Mouse (Mus musculus): Measurements from ENCODE around the gene Sprr2d. TPM values are rescaled to one million over a fixed set of nuclear protein-coding genes. Genes with fewer than 3 reads are reported as not detected.

Gene Sprr2d
- not detected in 2 replicates for polyA plus RNA-seq (2012; ENCODE audit: insufficient read depth, insufficient read length, missing spikeins)

DNA sequence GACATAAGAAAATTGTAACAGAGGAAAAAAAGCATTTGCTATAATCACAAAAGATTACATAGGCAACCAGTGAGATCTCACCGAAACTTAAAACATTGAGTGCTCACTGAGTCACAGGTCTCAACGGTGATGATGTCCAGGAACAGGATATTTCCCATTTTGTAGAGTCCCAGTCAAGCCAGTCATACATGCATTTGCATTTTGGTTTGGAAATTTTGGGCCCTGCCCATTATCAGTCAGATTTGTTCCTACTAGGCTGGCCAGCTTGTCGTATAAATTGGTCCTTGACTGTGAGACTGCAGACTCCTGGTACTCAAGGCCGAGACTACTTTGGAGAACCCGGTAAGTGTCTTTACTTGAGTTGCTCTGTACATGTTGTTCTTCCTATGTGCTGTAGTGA is at the start of gene Sprr2d:
TSS of gene Sprr2d (plus strand) at position 301 of the 400 bp plus-strand sequence.
- Histone ChIP-seq H3K4me3 (ENCODE audit: insufficient read depth, low read depth, low read length) (no peak within 1 kb of the TSS), H3K4me1 (ENCODE audit: control insufficient read depth, insufficient read depth, insufficient read length, low read length) (no peaks in the 10 kb centered on the region), H3K27ac (replicated peaks; ENCODE audit: low read depth, low read length) (no peak within 1 kb of the TSS)

GRCm38 (mm10) chr3:92307406-92307805 is 31.5 kb upstream of the Sprr2d start:
- Histone ChIP-seq H3K4me1 (ENCODE audit: control insufficient read depth, insufficient read depth, insufficient read length, low read length) (no peaks in the 10 kb centered on the region), H3K4me3 (ENCODE audit: insufficient read depth, low read depth, low read length) (no peak overlapping the region), H3K27ac (replicated peaks; ENCODE audit: low read depth, low read length) (no peak overlapping the region)

DNA sequence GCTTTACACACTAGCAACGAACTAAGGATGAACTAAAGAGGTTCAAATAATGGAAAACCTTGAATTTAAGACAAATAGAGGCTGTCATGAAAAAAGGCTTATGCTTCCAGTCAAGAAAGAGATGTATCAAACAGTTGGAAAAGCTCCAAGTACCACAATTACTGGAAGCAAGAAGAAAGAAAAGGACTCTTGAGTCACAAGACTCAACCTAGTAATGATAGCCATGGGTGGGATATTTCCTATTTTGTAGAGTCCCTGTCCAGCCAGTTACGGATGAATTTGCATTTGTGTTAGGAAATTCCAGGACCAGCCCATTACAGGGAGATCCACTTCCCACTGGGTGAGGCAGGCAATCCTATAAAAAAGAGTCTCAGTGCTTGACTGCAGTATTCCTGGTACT is 22.6 kb upstream of the Sprr2d start, which contains the start of gene Sprr2b:
TSS of gene Sprr2b (plus strand) at position 301 of the 400 bp plus-strand sequence.
- H3K4me3 ChIP-seq (ENCODE audit: insufficient read depth, low read depth, low read length) = no peak within 1 kb of the TSS
- no peaks in the 10 kb centered on the region for H3K4me1 ChIP-seq (ENCODE audit: control insufficient read depth, insufficient read depth, insufficient read length, low read length)
- H3K27ac ChIP-seq (replicated peaks; ENCODE audit: low read depth, low read length) = no peak within 1 kb of the TSS

DNA sequence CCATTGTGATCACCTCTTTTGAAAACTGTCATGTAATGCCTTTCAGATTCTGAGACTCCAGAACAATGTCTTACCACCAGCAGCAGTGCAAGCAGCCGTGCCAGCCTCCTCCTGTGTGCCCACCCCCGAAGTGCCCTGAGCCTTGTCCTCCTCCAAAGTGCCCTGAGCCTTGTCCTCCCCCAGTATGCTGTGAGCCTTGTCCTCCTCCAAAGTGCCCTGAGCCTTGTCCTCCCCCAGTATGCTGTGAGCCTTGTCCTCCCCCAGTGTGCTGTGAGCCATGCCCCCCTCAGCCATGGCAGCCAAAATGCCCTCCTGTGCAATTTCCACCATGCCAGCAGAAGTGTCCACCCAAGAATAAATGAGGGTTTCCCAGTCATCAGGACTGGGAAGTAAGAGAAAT is 21.6 kb upstream of the Sprr2d start:
- no peak overlapping the region for H3K4me3 ChIP-seq (ENCODE audit: insufficient read depth, low read depth, low read length)
- H3K4me1 ChIP-seq (ENCODE audit: control insufficient read depth, insufficient read depth, insufficient read length, low read length) = no peaks in the 10 kb centered on the region

GRCm38 (mm10) chr3:92336278-92336677 is 2.7 kb upstream of the Sprr2d start:
- Histone ChIP-seq H3K4me1 (ENCODE audit: control insufficient read depth, insufficient read depth, insufficient read length, low read length) (no peaks in the 10 kb centered on the region), H3K27ac (replicated peaks; ENCODE audit: low read depth, low read length) (no peak overlapping the region), H3K4me3 (ENCODE audit: insufficient read depth, low read depth, low read length) (no peak overlapping the region)

More for the DNA sequence above, 21.6 kb upstream of the Sprr2d start:
- H3K27ac ChIP-seq (replicated peaks; ENCODE audit: low read depth, low read length) = no peak overlapping the region

- Histone ChIP-seq H3K4me1 (ENCODE audit: control insufficient read depth, insufficient read depth, insufficient read length, low read length) (no peaks in the 10 kb centered on the region), H3K4me3 (ENCODE audit: insufficient read depth, low read depth, low read length) (no peak within 1 kb of the TSS), H3K27ac (replicated peaks; ENCODE audit: low read depth, low read length) (no peak within 1 kb of the TSS)
Measured at GRCm38 (mm10) chr3:92351843-92352242, 12.9 kb downstream of the Sprr2d start, which contains the start of gene Sprr2e. TSS of gene Sprr2e (plus strand) at chr3:92352143.

DNA sequence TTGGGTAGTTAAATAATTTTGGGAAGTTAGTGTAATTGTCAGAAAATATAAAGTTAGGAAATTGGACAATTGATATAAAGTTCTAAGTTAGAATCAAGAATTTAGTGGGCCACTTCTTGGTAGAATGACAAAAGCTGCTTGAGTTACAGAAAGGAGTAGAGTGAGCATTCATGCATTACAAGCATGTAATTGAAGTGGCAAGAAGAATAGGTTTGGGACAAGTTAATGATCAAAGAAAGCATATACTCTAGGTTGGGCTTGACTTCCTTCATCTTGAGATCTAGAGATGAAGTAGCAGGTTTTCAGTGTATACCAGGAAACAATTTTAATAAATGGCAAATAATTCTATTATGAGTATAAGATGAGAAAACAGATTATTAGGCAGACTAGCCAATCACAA is 22.7 kb downstream of the Sprr2d start:
- Histone ChIP-seq H3K27ac (replicated peaks; ENCODE audit: low read depth, low read length) (no peak overlapping the region), H3K4me1 (ENCODE audit: control insufficient read depth, insufficient read depth, insufficient read length, low read length) (no peaks in the 10 kb centered on the region), H3K4me3 (ENCODE audit: insufficient read depth, low read depth, low read length) (no peak overlapping the region)

GRCm38 (mm10) chr3:92364887-92365286 is 25.9 kb downstream of the Sprr2d start, which contains the start of gene Sprr2f:
TSS of gene Sprr2f (plus strand) at chr3:92365187.
- Histone ChIP-seq H3K4me1 (ENCODE audit: control insufficient read depth, insufficient read depth, insufficient read length, low read length) (no peaks in the 10 kb centered on the region), H3K27ac (replicated peaks; ENCODE audit: low read depth, low read length) (no peak within 1 kb of the TSS), H3K4me3 (ENCODE audit: insufficient read depth, low read depth, low read length) (no peak within 1 kb of the TSS)

GRCm38 (mm10) chr3:92373613-92374012 is 34.7 kb downstream of the Sprr2d start:
- H3K27ac ChIP-seq (replicated peaks; ENCODE audit: low read depth, low read length) = no peak overlapping the region
- no peak overlapping the region for H3K4me3 ChIP-seq (ENCODE audit: insufficient read depth, low read depth, low read length)
- H3K4me1 ChIP-seq (ENCODE audit: control insufficient read depth, insufficient read depth, insufficient read length, low read length) = no peaks in the 10 kb centered on the region

GRCm38 (mm10) chr3:92385385-92385784 is 46.4 kb downstream of the Sprr2d start, which contains the start of gene Sprr2h:
TSS of gene Sprr2h (plus strand) at chr3:92385685.
- Histone ChIP-seq H3K27ac (replicated peaks; ENCODE audit: low read depth, low read length) (no peak within 1 kb of the TSS), H3K4me1 (ENCODE audit: control insufficient read depth, insufficient read depth, insufficient read length, low read length) (no peaks in the 10 kb centered on the region), H3K4me3 (ENCODE audit: insufficient read depth, low read depth, low read length) (no peak within 1 kb of the TSS)

Other genes with a start within 250 kb of the Sprr2d start
- not detected in 2 replicates for gene Prr9, start 215.2 kb upstream of the Sprr2d start, polyA plus RNA-seq (2012; ENCODE audit: insufficient read depth, insufficient read length, missing spikeins)
- gene Lelp1, start 196.4 kb upstream of the Sprr2d start, polyA plus RNA-seq (2012; ENCODE audit: insufficient read depth, insufficient read length, missing spikeins) = not detected in 2 replicates
- not detected in 2 replicates for gene Sprr2a1, start 123.3 kb upstream of the Sprr2d start, polyA plus RNA-seq (2012; ENCODE audit: insufficient read depth, insufficient read length, missing spikeins)
- not detected in 2 replicates for gene Sprr2a2, start 123.2 kb upstream of the Sprr2d start, polyA plus RNA-seq (2012; ENCODE audit: insufficient read depth, insufficient read length, missing spikeins)
- gene Sprr2a3, start 53.7 kb upstream of the Sprr2d start, polyA plus RNA-seq (2012; ENCODE audit: insufficient read depth, insufficient read length, missing spikeins) = not detected in 2 replicates
- not detected in 2 replicates for gene Sprr2b, start 22.5 kb upstream of the Sprr2d start, polyA plus RNA-seq (2012; ENCODE audit: insufficient read depth, insufficient read length, missing spikeins)
- not detected in 2 replicates for gene Sprr2e, start 13.0 kb downstream of the Sprr2d start, polyA plus RNA-seq (2012; ENCODE audit: insufficient read depth, insufficient read length, missing spikeins)
- not detected in 2 replicates for gene Sprr2f, start 26.0 kb downstream of the Sprr2d start, polyA plus RNA-seq (2012; ENCODE audit: insufficient read depth, insufficient read length, missing spikeins)
- not detected in 2 replicates for gene Sprr2h, start 46.5 kb downstream of the Sprr2d start, polyA plus RNA-seq (2012; ENCODE audit: insufficient read depth, insufficient read length, missing spikeins)
- not detected in 2 replicates for gene Sprr2i, start 68.9 kb downstream of the Sprr2d start, polyA plus RNA-seq (2012; ENCODE audit: insufficient read depth, insufficient read length, missing spikeins)
- gene Sprr2j-ps, start 78.9 kb downstream of the Sprr2d start, polyA plus RNA-seq (2012; ENCODE audit: insufficient read depth, insufficient read length, missing spikeins) = not detected in 2 replicates
- 31.8 and 35.2 TPM in 2 replicates for gene Gm9774, start 90.3 kb downstream of the Sprr2d start, polyA plus RNA-seq (2012; ENCODE audit: insufficient read depth, insufficient read length, missing spikeins)
- gene Sprr2k, start 93.4 kb downstream of the Sprr2d start, polyA plus RNA-seq (2012; ENCODE audit: insufficient read depth, insufficient read length, missing spikeins) = not detected in 2 replicates
- not detected in 2 replicates for gene Sprr1b, start 99.6 kb downstream of the Sprr2d start, polyA plus RNA-seq (2012; ENCODE audit: insufficient read depth, insufficient read length, missing spikeins)
- not detected in 2 replicates for gene Sprr3, start 119.6 kb downstream of the Sprr2d start, polyA plus RNA-seq (2012; ENCODE audit: insufficient read depth, insufficient read length, missing spikeins)
- gene Sprr1a, start 146.8 kb downstream of the Sprr2d start, polyA plus RNA-seq (2012; ENCODE audit: insufficient read depth, insufficient read length, missing spikeins) = not detected in 2 replicates
- gene Sprr4, start 161.4 kb downstream of the Sprr2d start, polyA plus RNA-seq (2012; ENCODE audit: insufficient read depth, insufficient read length, missing spikeins) = not detected in 2 replicates
- gene 2310046K23Rik, start 195.4 kb downstream of the Sprr2d start, polyA plus RNA-seq (2012; ENCODE audit: insufficient read depth, insufficient read length, missing spikeins) = not detected in 2 replicates
- not detected in 2 replicates for gene Ivl, start 234.6 kb downstream of the Sprr2d start, polyA plus RNA-seq (2012; ENCODE audit: insufficient read depth, insufficient read length, missing spikeins)
- gene Smcp, start 249.9 kb downstream of the Sprr2d start, polyA plus RNA-seq (2012; ENCODE audit: insufficient read depth, insufficient read length, missing spikeins) = not detected in 2 replicates